Mouse (Mus musculus) megakaryocyte-erythroid progenitor cell, adult 5-6 weeks (primary cell): ENCODE results near the gene Shroom2. TPM values are rescaled to one million over a fixed set of nuclear protein-coding genes. Genes with fewer than 3 reads are reported as not detected.

Experiments
- ATAC-seq: replicated peaks from 2 replicates; pipeline ENCODE4 v1.8.0; 2016; ENCODE audit warnings: mild to moderate bottlenecking, inconsistent platforms; ENCODE audit not compliant: severe bottlenecking, poor library complexity, low FRiP score, low TSS enrichment
- total RNA-seq, 2 experiments: library from RNA; stranded (forward) in 1 of 2; stranded (reverse) in 1 of 2; fragments of 200-1000, 215-1000 nt in 1 of 2; fragments of >200 nt in 1 of 2; fragmentation: Nextera tagmentation in 1 of 2; gene quantifications; 2 replicates each; pipeline ENCODE4 v1.2.3; 2014 to 2017

Shroom2 gene
- total RNA-seq, 2 experiments from 2014 or later = not detected

DNA sequence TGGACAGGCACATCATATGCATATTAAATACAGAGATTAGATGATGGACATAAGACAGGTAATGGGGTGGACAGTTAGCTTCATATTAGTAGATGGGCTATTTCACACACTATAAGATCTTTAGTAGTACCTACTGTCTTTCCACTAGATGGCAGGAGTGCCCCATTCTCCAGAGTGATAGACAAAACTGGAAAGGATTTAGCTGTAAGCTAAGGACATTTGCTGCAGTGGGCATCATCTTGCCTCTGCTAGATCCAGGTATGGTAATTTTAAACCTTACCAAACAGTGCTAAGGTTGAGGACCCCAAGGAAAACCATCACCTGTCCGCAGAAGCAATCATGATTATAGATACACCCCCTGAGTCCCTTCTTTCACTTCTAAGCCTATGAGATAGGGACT is 150.8 kb downstream of the Shroom2 start:
- ATAC-seq = no peak

DNA sequence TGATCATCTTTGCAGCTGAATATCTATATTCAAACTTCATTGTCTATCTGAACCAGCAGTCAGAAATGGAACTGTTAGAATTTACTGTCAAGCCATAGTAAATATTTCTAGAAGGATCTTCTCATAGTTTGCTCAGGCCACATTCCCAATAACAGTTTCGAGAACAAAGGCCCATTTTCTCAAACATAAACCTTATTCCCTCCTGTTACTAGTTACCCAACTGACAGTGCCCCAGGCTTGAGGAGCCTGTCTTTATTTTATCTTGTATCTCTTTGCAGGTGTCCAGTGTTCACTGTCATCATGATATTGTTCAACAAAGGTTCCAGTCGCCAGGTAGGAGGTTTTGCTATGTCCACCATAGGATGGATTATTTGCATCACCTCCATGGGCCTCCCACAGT is 206.2 kb downstream of the Shroom2 start, which contains the start of gene Cldn34a:
Gene Cldn34a, plus strand, starts transcription at position 301 of the 400 bp plus-strand sequence.
- ATAC-seq = no peak

Other genes with a start within 250 kb of the Shroom2 start
- gene Cldn34a, start 206.1 kb downstream of the Shroom2 start, total RNA-seq (2014; fragmentation: Nextera tagmentation) = not detected in 2 replicates
- not detected in 2 replicates for gene Cldn34a, start 206.1 kb downstream of the Shroom2 start, total RNA-seq (2017)
- gene Gpr143, start 12.5 kb upstream of the Shroom2 start, total RNA-seq (2014; fragmentation: Nextera tagmentation) = not detected in 2 replicates
- not detected in 2 replicates for gene Gpr143, start 12.5 kb upstream of the Shroom2 start, total RNA-seq (2017)
- gene Usp51, start 237.0 kb upstream of the Shroom2 start, total RNA-seq (2014; fragmentation: Nextera tagmentation) = 0.42 and 1.1 TPM in 2 replicates
- 0.57 and 2.0 TPM in 2 replicates for gene Usp51, start 237.0 kb upstream of the Shroom2 start, total RNA-seq (2017)